Mouse (Mus musculus): ENCODE results near the gene Tmem132c.
A peak's percentile ranks its signal among the peaks of the same experiment; 100 is the strongest.
"Not testable (repeated sequence)": the region's sequence is repeated elsewhere in the genome, so short reads cannot be mapped to it uniquely, and the experiment has no call there.

The Tmem132c gene

DNA sequence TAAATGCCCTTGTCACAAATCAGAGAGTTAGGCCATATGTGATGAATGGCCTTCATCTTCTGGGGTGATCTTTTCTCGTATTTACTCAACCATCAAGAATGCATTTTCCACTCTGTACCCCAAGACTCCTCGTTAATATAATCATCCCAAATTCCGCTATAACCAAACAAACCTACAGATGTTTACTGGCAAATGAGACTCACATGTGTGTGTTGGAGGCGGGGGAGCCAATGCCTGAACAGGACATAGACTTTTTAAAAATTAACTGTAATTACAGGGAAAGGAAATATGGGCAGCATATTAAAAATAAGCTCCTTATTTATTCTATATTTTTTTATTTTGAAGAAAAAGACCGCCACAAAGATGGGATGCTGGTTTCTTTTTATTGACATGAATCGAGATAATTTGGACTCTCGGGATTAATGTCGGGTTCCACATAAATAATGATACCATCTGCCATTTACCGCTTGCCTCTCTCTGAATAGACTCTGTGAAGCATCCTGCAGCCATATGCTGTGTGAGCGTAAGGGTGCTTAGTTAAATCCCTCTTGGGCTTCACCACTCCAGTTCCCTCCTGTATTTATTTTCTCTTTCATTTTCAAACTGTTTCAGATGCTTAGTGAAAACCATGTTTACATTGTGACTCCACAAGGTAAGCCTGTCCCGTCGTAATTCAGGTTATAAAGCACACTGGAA, 105.6 kb downstream of the Tmem132c start:
- DNase-seq: no peak

DNA sequence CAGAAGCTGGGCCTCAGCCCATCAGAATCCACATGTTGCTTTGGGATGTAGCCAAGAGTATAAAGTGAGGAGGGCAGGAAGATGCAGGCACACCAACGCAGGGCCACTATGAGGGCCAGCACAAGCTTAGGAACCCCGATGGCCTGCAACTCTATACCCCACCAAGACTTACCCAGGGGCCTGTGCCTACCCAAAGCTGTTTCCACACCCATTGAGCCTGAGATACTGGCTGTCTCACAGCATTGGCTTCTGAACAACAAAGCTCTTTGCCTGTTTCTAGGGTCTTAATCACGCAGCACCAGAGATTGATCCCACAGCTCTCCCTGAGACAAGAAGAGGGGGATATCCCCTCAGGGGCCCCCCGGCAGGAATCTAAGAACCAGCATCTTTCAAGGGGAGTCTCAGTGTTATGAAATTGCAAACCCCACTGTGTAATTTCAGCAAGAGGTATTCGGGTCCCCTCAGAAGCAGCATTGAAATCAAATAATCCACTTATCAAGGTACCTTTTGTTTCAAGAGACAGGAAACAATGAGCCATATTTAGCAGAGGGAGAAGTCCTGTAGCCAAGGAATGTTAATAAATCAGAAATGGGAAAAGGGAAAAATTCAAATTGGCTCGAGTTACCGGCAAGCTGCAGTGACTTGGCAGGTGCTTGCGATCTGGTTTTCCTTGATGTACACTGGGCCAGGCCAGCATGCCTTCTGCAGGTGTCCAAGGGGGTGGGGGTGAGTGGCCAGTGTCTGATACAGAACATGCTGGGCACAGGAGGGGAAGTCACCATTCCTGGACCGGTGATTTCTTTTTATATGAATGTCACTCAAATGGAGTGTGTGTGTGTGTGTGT, 107.8 kb downstream of the Tmem132c start:
- no peak for DNase-seq

DNA sequence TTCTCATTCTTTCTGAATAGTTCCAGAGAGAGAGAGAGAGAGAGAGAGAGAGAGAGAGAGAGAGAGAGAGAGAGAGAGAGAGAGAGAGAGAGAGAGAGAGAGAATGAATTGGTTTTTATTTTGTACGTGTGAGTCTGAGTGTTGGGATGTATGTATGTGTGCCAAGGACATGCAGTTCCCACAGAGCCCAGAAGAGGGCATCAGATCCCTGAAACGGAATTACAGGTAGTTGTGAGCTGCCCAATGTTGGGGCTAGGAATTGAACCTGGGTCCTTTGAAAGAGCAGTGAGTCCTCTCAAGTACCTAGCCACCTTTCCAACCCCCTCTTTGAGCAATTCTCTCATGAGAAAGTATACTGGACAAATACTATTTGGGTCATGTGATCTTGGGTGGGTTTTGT, 111.4 kb downstream of the Tmem132c start:
- peak in 1 of 2 experiments; percentile 34 for DNase-seq

DNA sequence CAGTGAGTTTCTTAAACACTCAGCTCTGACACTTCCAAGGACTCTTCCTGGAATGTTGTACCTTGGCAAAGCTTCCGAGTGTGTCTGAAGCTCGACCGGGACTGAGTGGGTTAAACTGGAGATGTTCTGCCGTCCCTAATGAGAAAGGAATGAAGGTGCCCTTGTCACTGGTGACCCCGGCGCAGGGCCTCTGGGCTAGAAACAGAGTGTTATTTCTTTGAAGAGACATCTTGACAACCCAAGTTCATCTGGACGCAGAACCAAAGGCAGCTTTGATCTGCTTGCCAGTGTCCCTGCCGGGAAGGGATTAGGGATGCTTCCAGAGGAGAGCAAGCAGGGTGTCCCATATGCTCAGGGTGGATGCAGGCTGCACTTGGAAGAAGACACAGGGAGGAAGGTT, 114.2 kb downstream of the Tmem132c start:
- no peak for DNase-seq

- not testable (repeated sequence) for DNase-seq
Observed at GRCm38 (mm10) chr5:127357878-127358277, 116.3 kb downstream of the Tmem132c start.

DNA sequence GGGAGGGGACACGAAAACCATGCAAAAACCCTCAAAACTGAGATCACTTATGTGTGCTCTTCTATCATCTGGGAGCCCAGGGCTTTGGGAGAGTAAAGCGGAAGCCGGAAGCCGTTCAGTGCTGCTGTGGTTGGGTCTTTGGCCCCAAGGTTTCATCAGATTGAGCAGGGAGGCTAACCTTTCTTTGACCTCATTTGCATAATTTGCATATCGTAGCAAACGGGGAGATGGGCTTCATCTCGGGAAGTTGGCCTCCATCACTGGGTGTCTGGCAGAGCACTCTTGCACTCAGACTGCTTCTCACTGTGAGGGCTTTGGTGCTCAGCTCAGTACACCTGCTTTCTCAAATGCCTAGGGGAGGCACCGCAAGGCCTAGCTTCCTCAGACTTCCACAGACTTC, 119.5 kb downstream of the Tmem132c start:
- DNase-seq: no peak

DNA sequence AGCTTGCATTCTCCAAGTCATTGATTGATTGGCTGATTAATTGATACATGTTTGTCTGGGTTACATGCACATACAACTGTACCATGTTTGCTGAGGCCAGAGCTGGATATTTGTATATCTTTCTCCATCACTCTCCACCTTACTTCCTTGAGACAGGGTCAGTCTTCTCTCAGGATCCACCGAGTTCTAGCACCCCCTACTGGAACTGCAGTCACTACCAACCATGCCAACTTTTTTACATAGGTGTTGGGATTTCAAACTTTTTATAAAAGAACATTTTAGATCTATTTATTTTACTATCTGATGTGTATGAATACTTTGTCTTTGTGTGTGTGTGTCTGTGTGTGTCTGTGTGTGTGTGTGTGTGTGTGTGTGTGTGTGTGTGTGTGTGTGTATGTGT, 123.5 kb downstream of the Tmem132c start:
- no peak for DNase-seq

DNA sequence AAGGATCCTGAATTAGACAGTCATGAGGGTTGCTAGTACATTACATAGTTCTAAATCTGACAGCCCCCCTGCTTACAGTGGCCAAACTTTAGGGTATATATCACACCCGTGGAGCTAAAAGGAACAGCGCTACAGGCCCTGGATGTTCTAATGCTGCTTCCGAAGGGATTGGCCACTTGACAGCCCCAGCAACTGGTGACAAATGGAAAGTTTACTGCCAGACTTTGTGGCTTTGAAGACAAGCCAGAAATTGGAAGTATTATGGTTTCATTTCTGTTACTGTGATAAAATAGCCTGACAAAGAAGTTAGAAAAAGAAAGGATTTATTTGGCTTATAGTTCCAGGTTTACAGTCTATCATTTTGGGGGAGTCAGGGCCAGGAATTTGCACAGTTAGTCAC, 126.6 kb downstream of the Tmem132c start:
- no peak for DNase-seq

GRCm38 (mm10) chr5:127369812-127370211, 128.2 kb downstream of the Tmem132c start:
- no peak for DNase-seq

GRCm38 (mm10) chr5:127370503-127370902, 128.9 kb downstream of the Tmem132c start:
- DNase-seq: no peak

GRCm38 (mm10) chr5:127374251-127374650, 132.6 kb downstream of the Tmem132c start:
- no peak for DNase-seq

DNA sequence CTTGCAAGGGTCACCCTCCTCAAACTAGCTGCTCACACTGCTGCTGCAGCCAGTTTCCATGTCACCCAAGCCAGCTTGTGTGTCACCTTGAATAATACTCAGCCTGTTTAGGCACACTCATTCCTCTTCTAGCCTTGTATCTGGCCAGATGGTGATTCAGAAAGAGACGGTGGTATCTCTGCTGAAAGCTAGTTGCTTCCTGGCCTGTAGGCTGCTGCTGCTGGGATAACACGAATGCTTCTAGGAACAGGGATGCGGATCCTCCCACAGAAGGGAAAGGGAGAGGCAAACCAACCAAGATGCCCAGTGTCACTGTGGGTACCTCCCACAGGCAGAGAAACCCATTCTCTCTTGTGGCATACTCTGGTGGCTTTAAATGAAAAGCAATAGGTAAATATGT, 134.0 kb downstream of the Tmem132c start:
- DNase-seq: no peak

DNA sequence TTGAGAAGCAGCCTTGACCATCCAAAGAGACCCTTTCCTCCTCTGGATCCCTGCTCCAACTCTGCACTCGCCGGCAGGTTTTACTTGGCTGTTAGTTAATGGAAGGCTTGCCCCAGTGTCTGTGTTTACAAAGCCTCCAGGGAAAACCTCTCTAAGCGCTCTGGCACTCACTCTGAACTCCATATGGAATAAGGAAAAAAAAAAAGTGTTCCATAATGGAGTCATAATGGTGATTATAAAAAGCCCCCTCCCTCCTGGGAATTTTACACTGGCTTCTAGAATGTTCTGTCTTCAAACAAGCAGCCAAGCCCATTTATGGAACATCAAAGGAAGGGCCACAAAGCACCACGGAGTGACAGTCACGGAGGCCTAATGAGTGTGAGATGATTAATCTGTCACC, 136.9 kb downstream of the Tmem132c start:
- DNase-seq: no peak

DNA sequence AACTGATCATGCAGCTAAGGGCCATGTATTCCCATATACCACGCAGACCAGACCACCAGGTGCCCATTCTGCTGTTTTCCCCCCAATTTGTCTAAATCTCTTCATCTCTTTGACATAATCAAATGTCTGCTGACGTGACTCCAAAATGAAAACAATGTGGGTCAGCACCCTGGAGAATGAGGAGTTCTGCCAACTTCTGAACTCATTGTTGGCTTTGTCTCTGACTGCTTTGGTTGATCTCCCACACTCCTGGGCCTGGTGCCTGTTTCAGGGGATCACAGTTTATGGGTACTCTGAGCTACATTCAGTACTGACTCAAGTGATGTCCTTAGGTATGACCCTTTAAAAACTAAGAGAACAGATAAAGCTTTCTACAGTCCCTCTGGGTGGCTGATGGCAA, 137.7 kb downstream of the Tmem132c start:
- DNase-seq: no peak

DNA sequence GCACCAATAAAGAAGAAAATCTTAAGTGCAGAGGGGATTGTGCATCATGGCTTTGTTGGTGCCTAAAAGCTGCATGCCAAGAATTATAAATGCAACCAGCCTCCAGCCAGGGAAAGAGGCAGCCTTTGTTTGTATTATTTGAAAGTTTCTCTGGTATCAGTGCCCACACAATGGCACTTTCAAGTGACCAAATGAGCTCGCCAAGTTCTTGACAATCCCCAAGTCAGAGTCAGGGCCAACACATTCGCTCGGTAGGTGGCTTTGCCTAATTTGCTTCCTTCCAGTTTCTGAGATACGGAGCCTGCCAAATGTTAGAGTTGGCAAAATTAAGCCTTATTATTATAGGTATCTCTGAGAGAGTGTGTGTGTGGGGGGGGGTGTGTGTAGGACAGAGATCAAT, 139.6 kb downstream of the Tmem132c start:
- no peak for DNase-seq

- DNase-seq: no peak
Observed at GRCm38 (mm10) chr5:127382571-127382970, 141.0 kb downstream of the Tmem132c start.

DNA sequence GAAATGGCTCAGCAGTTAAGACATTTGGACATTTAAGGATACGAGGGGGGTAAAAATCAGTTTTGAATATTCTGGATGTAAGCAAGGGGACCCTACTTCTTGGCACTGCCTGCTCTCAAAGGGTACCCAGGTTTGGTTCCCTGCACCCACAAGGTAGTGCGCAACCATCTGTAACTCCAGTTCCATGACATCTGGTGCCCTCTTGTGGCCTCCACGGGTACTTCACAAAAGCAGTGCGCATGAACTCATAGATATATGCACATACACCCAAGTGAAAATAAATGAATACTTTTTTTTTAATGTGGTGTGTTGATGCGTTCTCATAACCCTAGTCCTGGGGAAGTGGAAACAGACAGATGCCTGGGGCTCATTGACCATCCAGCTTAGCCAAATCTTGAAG, 149.6 kb downstream of the Tmem132c start:
- DNase-seq: no peak

DNA sequence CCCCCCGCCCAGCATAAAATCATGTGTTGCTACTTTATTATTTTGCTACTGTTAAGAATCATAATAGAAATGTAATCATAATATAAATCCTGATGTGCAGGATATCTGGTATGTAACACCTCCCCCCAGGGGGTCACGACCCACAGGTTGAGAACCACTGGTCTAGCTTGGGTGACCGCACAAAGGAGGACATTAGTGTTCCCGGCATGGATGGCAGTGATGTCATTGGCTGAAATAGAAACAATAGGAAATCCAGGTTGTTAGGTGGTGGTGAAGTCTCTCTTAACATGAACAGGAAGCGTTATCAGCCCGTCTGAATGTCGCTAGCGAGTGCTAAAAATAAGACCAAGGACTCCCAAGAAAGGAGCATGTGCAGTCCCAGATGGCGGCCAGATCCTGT, 155.3 kb downstream of the Tmem132c start:
- no peak for DNase-seq

- DNase-seq: no peak
Observed at GRCm38 (mm10) chr5:127398010-127398409, 156.4 kb downstream of the Tmem132c start.

GRCm38 (mm10) chr5:127405391-127406000, 163.9 kb downstream of the Tmem132c start:
- peak; percentile 45 to 72 for DNase-seq

DNA sequence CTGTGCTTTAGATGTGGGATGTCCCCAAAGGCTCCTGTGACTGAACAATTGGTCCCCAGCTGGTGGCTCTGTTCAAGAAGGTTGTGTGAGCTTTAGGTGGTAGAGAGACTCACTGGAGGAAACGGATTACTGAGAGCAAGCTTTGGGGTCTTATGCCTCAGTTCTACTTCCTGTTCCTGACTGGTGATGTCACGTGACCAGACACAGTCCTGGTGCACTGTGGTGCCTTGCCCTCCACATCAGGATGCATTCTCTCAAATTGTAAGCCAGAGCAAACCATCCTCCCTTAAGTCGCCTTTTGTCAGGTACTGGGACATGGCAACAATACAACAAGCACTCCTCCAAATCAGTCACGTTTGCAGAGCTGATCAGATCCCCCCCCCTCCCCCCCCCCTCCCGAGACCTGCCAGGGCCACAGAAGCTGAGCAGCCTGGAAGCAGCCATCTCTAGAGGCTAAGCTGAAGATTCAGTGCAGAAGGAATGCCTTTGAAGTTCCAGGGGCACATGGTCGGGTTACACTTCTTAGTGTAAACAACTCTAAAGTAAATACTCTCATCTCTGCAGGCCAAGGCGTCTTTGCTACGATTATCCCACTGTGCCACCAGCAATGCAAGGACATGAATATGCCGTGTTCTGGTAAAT, 164.5 kb downstream of the Tmem132c start:
- no peak for DNase-seq

DNA sequence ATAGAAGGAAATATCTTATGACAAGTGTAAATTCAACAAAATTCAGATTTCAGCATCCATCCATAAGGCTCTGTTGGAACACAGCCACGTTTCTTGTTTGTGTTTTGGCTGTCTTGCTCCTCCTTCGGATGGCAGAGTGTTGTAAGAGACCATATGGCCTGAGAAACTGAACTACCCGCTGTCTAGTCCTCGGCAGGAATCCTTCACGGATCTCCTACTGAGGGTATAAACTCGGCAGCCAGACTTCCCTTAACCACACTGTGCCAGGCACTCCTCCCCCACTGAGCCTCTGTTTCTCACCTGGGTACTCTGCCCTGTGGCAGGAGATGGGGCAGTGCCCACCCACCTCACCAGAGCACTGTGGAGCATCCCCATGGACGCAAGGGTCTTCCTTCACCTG, 174.9 kb downstream of the Tmem132c start:
- no peak for DNase-seq

DNA sequence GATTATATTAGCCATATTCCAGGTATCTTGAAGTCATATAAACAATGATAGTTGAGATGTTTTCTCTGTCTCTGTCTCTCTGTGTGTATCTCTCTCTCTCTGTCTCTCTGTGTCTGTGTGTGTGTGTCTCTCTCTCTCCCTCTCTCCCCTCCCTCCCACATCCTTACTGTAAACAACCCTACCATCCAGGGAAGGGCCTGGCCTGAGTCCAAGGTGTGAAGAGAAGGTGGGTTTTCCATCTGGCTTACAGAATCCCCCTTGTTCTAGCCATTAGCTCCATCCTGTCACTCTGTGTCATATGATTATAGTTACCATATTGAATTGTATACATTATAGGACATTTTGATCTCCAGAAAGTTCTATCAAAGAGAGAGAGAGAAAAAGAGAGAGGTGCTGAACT, 182.3 kb downstream of the Tmem132c start:
- no peak for DNase-seq
